In the genomic region with DNA sequence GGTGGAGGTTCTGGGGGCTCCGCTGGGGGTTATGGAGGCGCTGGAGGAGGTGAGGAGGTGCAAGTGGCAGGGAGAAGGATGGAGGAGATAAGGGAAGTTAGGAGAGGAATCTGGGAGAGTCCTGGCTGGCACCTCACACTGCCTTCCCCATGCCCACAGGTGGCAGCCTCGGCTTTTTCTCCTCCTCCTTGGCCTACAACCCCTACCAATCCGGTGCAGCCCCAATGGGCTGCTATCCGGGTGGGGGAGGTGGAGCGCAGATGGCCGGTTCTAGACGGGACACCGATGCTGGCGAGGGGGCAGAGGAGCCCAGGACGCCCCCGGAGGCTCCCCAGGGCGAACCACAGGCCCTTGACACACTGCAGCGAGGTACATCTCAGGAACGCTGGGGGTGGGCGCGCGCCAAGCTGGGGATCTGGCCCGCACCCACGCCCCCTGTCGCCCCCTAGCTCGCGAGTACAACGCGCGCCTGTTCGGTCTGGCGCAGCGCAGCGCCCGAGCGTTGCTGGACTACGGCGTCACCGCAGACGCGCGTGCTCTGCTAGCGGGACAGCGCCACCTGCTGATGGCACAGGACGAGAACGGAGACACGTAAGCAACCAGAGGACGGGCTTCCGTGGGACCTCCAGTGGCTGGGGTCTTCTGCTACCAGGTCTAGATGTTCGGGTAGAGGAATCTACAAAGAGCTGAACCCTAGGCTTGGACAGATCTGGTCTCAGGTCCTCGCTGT, we compare ENCODE assay signal across 8 mouse cellular contexts. TPM values are rescaled to one million over a fixed set of nuclear protein-coding genes. Genes with fewer than 3 reads are reported as not detected.
A peak's percentile ranks its signal among the peaks of the same experiment; 100 is the strongest.
DNase-seq lines count a peak whose midpoint lies in the region; ATAC-seq and TF ChIP-seq lines count a peak whose summit lies in the region.

No protein-coding gene starts in this region.

- no peaks in the 10 kb centered on the region for H3K9me3 ChIP-seq in embryonic facial prominence, embryonic 14.5 days (ENCODE audit: control insufficient read depth, low read length)
- H3K9me3 ChIP-seq in heart, embryonic 10.5 days: no peaks in the 10 kb centered on the region
- no peaks in the 10 kb centered on the region for H3K9me3 ChIP-seq in kidney, embryonic 14.5 days (ENCODE audit: control insufficient read depth, low read length)
- no peaks in the 10 kb centered on the region for H3K9me3 ChIP-seq in liver, embryonic 11.5 days (ENCODE audit: control insufficient read depth, low read length)
- H3K9me3 ChIP-seq in stomach, embryonic 14.5 days (ENCODE audit: control insufficient read depth, low read depth, low read length): no peaks in the 10 kb centered on the region

- TF ChIP-seq CTCF in bone marrow, adult 2 months (IDR thresholded peaks at IDR 0.05; ENCODE audit: control insufficient read depth, insufficient read depth, low read length): peak; percentile 100

- H3K27me3 ChIP-seq in embryonic facial prominence, embryonic 14.5 days (replicated peaks; ENCODE audit: control insufficient read depth, insufficient read depth, low read length): peaks cover 25% of the 10 kb centered on the region
- H3K27me3 ChIP-seq in heart, embryonic 10.5 days (ENCODE audit: insufficient read depth, poor library complexity, severe bottlenecking): peaks cover 80% of the 10 kb centered on the region
- H3K27me3 ChIP-seq in kidney, embryonic 14.5 days (ENCODE audit: control insufficient read depth, insufficient read depth, low read length): peaks cover 16% of the 10 kb centered on the region
- H3K27me3 ChIP-seq in liver, embryonic 11.5 days (replicated peaks; ENCODE audit: control insufficient read depth, insufficient read depth, low read length): peaks cover 27% of the 10 kb centered on the region
- H3K27me3 ChIP-seq in stomach, embryonic 14.5 days (ENCODE audit: control insufficient read depth, insufficient read depth, low read length): no peaks in the 10 kb centered on the region

- peaks cover 3% of the 10 kb centered on the region for H3K4me1 ChIP-seq in bone marrow, adult 2 months (ENCODE audit: control insufficient read depth, insufficient read depth, low read length)
- peaks cover 7% of the 10 kb centered on the region for H3K4me1 ChIP-seq in embryonic facial prominence, embryonic 14.5 days (ENCODE audit: control insufficient read depth, insufficient read depth, low read length)
- peaks cover 48% of the 10 kb centered on the region for H3K4me1 ChIP-seq in heart, embryonic 10.5 days
- H3K4me1 ChIP-seq in kidney, embryonic 14.5 days (ENCODE audit: control insufficient read depth, insufficient read depth, low read length): peaks cover 14% of the 10 kb centered on the region
- H3K4me1 ChIP-seq in liver, embryonic 11.5 days (replicated peaks; ENCODE audit: control insufficient read depth, insufficient read depth, low read length): peaks cover 21% of the 10 kb centered on the region
- peaks cover 15% of the 10 kb centered on the region; the same call in 1 of the 2 replicates for H3K4me1 ChIP-seq in stomach, embryonic 14.5 days (ENCODE audit: control insufficient read depth, insufficient read depth, low read length)

- peak; percentile 45 for ATAC-seq in embryonic facial prominence, embryonic 14.5 days (ENCODE audit: low read depth)
- ATAC-seq in kidney, embryonic 14.5 days (ENCODE audit: low FRiP score, low TSS enrichment): peak; percentile 12; the same call in 1 of the 2 replicates
- ATAC-seq in liver, embryonic 11.5 days (replicated peaks; ENCODE audit: low FRiP score): 0 out of 2 replicates have a peak, but pooled peaks have one; percentile 8
- 0 out of 2 replicates have a peak, but pooled peaks have one; percentile 5 for ATAC-seq in stomach, embryonic 14.5 days (ENCODE audit: insufficient number of reproducible peaks, insufficient read depth, low FRiP score, low read depth)

- TF ChIP-seq POLR2A in bone marrow, adult 2 months (IDR thresholded peaks at IDR 0.05; ENCODE audit: borderline replicate concordance, control insufficient read depth, low read depth, low read length): peak; percentile 47; the same call in 1 of the 2 replicates

- 5% methylated on average over 47 of the region's 47 CpGs for WGBS in bone marrow, adult 2 months
- under 1% methylated on average over 38 of the region's 47 CpGs for WGBS in embryonic facial prominence, embryonic 14.5 days
- 1% methylated on average over 47 of the region's 47 CpGs for WGBS in heart, embryonic 10.5 days
- 1% methylated on average over 45 of the region's 47 CpGs for WGBS in kidney, embryonic 14.5 days
- WGBS in liver, embryonic 11.5 days: 2% methylated on average over 47 of the region's 47 CpGs
- 3% methylated on average over 46 of the region's 47 CpGs for whole genome bisulfite sequencing in stomach, embryonic 14.5 days

- H3K36me3 ChIP-seq in embryonic facial prominence, embryonic 14.5 days (ENCODE audit: control insufficient read depth, insufficient read depth, low read length): peaks cover 29% of the 10 kb centered on the region
- H3K36me3 ChIP-seq in heart, embryonic 10.5 days: peaks cover 47% of the 10 kb centered on the region
- H3K36me3 ChIP-seq in kidney, embryonic 14.5 days (ENCODE audit: control insufficient read depth, insufficient read depth, low read length): peaks cover 10% of the 10 kb centered on the region
- H3K36me3 ChIP-seq in liver, embryonic 11.5 days (ENCODE audit: control insufficient read depth, insufficient read depth, low read length): peaks cover 13% of the 10 kb centered on the region
- H3K36me3 ChIP-seq in stomach, embryonic 14.5 days (ENCODE audit: control insufficient read depth, insufficient read depth, low read length): peaks cover 36% of the 10 kb centered on the region

- DNase-seq in A20 (ENCODE audit: low read depth, low spot score): peak; percentile 90
- peak; percentile 93 for DNase-seq in embryonic facial prominence, embryonic 14.5 days (ENCODE audit: low spot score)
- DNase-seq in heart, embryonic 10.5 days (ENCODE audit: low spot score): peak; percentile 93
- peak; percentile 83 for DNase-seq in liver, embryonic 11.5 days (ENCODE audit: low spot score)
- DNase-seq in naive thymus-derived CD4-positive, alpha-beta T cell, adult 2 months (ENCODE audit: low read depth): peak; percentile 91

- peak overlapping the region; percentile 75 for H3K4me2 ChIP-seq in embryonic facial prominence, embryonic 14.5 days (ENCODE audit: low read depth, low read length)
- peak overlapping the region; percentile 90 for H3K4me2 ChIP-seq in kidney, embryonic 14.5 days (replicated peaks; ENCODE audit: low read depth, low read length)
- H3K4me2 ChIP-seq in liver, embryonic 11.5 days: peak overlapping the region; percentile 95
- H3K4me2 ChIP-seq in stomach, embryonic 14.5 days (replicated peaks; ENCODE audit: low read depth, low read length): peak overlapping the region; percentile 66

- H3K9ac ChIP-seq in embryonic facial prominence, embryonic 14.5 days (ENCODE audit: low read depth, low read length): peak overlapping the region; percentile 60
- H3K9ac ChIP-seq in kidney, embryonic 14.5 days (ENCODE audit: low read depth, low read length): peak overlapping the region; percentile 58
- H3K9ac ChIP-seq in liver, embryonic 11.5 days (ENCODE audit: low read depth, low read length): peak overlapping the region; percentile 69
- peak overlapping the region; percentile 28; the same call in 1 of the 2 replicates for H3K9ac ChIP-seq in stomach, embryonic 14.5 days (replicated peaks; ENCODE audit: low read depth, low read length)

- no peak overlapping the region for H3K4me3 ChIP-seq in bone marrow, adult 2 months (replicated peaks; ENCODE audit: control insufficient read depth, low read depth, low read length)
- H3K4me3 ChIP-seq in embryonic facial prominence, embryonic 14.5 days (ENCODE audit: low read depth, low read length): peak overlapping the region; percentile 39
- H3K4me3 ChIP-seq in heart, embryonic 10.5 days: peak overlapping the region; percentile 59
- H3K4me3 ChIP-seq in kidney, embryonic 14.5 days (ENCODE audit: low read length): peak overlapping the region; percentile 41
- peak overlapping the region; percentile 52 for H3K4me3 ChIP-seq in liver, embryonic 11.5 days (ENCODE audit: low read depth, low read length)
- H3K4me3 ChIP-seq in stomach, embryonic 14.5 days (ENCODE audit: low read depth, low read length): peak overlapping the region; percentile 31

- H3K27ac ChIP-seq in bone marrow, adult 2 months (ENCODE audit: control insufficient read depth, insufficient read depth, low read depth, low read length, poor library complexity): no peak overlapping the region
- no peak overlapping the region for H3K27ac ChIP-seq in embryonic facial prominence, embryonic 14.5 days (replicated peaks; ENCODE audit: low read depth, low read length)
- H3K27ac ChIP-seq in heart, embryonic 10.5 days: peak overlapping the region; percentile 62; the same call in 1 of the 2 replicates
- no peak overlapping the region for H3K27ac ChIP-seq in kidney, embryonic 14.5 days (ENCODE audit: low read depth, low read length)
- H3K27ac ChIP-seq in liver, embryonic 11.5 days (ENCODE audit: low read depth, low read length): no peak overlapping the region
- no peak overlapping the region for H3K27ac ChIP-seq in stomach, embryonic 14.5 days (ENCODE audit: low read length)

RNA-seq across cellular contexts. Expression of a gene that starts 4.8 kb away (rescaled TPM):
- 10.3 and 24.3 TPM in 2 replicates for polyA plus RNA-seq in bone marrow, adult 2 months (2011; ENCODE audit: insufficient read depth, insufficient read length, low replicate concordance, missing spikeins)
- polyA plus RNA-seq in embryonic facial prominence, embryonic 14.5 days (2014; fragmentation: Nextera tagmentation; extraction: Ambion mirVana): 10.7 and 11.6 TPM in 2 replicates
- 5.9 and 7.2 TPM in 2 replicates for polyA plus RNA-seq in heart, embryonic 10.5 days (2016; fragmentation: Nextera tagmentation; extraction: Ambion mirVana)
- polyA plus RNA-seq in kidney, embryonic 14.5 days (2014; fragmentation: Nextera tagmentation; extraction: Ambion mirVana): 6.3 and 8.9 TPM in 2 replicates
- 6.0 and 6.6 TPM in 2 replicates for polyA plus RNA-seq in liver, embryonic 11.5 days (2014; fragmentation: Nextera tagmentation; extraction: Ambion mirVana)
- polyA plus RNA-seq in stomach, embryonic 14.5 days (2014; fragmentation: Nextera tagmentation; extraction: Ambion mirVana): 8.0 and 10.1 TPM in 2 replicates

RNA-seq across cellular contexts. Expression of a gene that starts 18.1 kb away (rescaled TPM):
- polyA plus RNA-seq in bone marrow, adult 2 months (2011; ENCODE audit: insufficient read depth, insufficient read length, low replicate concordance, missing spikeins): 1.1 and 4.8 TPM in 2 replicates
- 5.8 and 8.6 TPM in 2 replicates for polyA plus RNA-seq in embryonic facial prominence, embryonic 14.5 days (2014; fragmentation: Nextera tagmentation; extraction: Ambion mirVana)
- 6.9 and 10.1 TPM in 2 replicates for polyA plus RNA-seq in heart, embryonic 10.5 days (2016; fragmentation: Nextera tagmentation; extraction: Ambion mirVana)
- polyA plus RNA-seq in kidney, embryonic 14.5 days (2014; fragmentation: Nextera tagmentation; extraction: Ambion mirVana): 1.7 and 1.8 TPM in 2 replicates
- polyA plus RNA-seq in liver, embryonic 11.5 days (2014; fragmentation: Nextera tagmentation; extraction: Ambion mirVana): 11.9 and 12.4 TPM in 2 replicates
- polyA plus RNA-seq in stomach, embryonic 14.5 days (2014; fragmentation: Nextera tagmentation; extraction: Ambion mirVana): 41.9 and 44.3 TPM in 2 replicates

RNA-seq across cellular contexts. Expression of a gene that starts 19.1 kb away (rescaled TPM):
- polyA plus RNA-seq in bone marrow, adult 2 months (2011; ENCODE audit: insufficient read depth, insufficient read length, low replicate concordance, missing spikeins): 1.2 and 3.0 TPM in 2 replicates
- 13.8 and 14.7 TPM in 2 replicates for polyA plus RNA-seq in embryonic facial prominence, embryonic 14.5 days (2014; fragmentation: Nextera tagmentation; extraction: Ambion mirVana)
- polyA plus RNA-seq in heart, embryonic 10.5 days (2016; fragmentation: Nextera tagmentation; extraction: Ambion mirVana): 10.3 and 11.3 TPM in 2 replicates
- 14.2 and 18.2 TPM in 2 replicates for polyA plus RNA-seq in kidney, embryonic 14.5 days (2014; fragmentation: Nextera tagmentation; extraction: Ambion mirVana)
- polyA plus RNA-seq in liver, embryonic 11.5 days (2014; fragmentation: Nextera tagmentation; extraction: Ambion mirVana): 15.7 and 16.4 TPM in 2 replicates
- 13.7 and 16.1 TPM in 2 replicates for polyA plus RNA-seq in stomach, embryonic 14.5 days (2014; fragmentation: Nextera tagmentation; extraction: Ambion mirVana)

RNA-seq across cellular contexts. Expression of a gene that starts 29.6 kb away (rescaled TPM):
- 74.9 and 161 TPM in 2 replicates for polyA plus RNA-seq in bone marrow, adult 2 months (2011; ENCODE audit: insufficient read depth, insufficient read length, low replicate concordance, missing spikeins)
- 174 and 184 TPM in 2 replicates for polyA plus RNA-seq in embryonic facial prominence, embryonic 14.5 days (2014; fragmentation: Nextera tagmentation; extraction: Ambion mirVana)
- polyA plus RNA-seq in heart, embryonic 10.5 days (2016; fragmentation: Nextera tagmentation; extraction: Ambion mirVana): 146 and 153 TPM in 2 replicates
- polyA plus RNA-seq in kidney, embryonic 14.5 days (2014; fragmentation: Nextera tagmentation; extraction: Ambion mirVana): 164 and 165 TPM in 2 replicates
- polyA plus RNA-seq in liver, embryonic 11.5 days (2014; fragmentation: Nextera tagmentation; extraction: Ambion mirVana): 151 and 153 TPM in 2 replicates
- 151 and 169 TPM in 2 replicates for polyA plus RNA-seq in stomach, embryonic 14.5 days (2014; fragmentation: Nextera tagmentation; extraction: Ambion mirVana)

RNA-seq across cellular contexts. Expression of a gene that starts 32.0 kb away (rescaled TPM):
- polyA plus RNA-seq in bone marrow, adult 2 months (2011; ENCODE audit: insufficient read depth, insufficient read length, low replicate concordance, missing spikeins): 5.1 and 14.9 TPM in 2 replicates
- 3.7 and 4.6 TPM in 2 replicates for polyA plus RNA-seq in embryonic facial prominence, embryonic 14.5 days (2014; fragmentation: Nextera tagmentation; extraction: Ambion mirVana)
- 5.5 and 9.0 TPM in 2 replicates for polyA plus RNA-seq in heart, embryonic 10.5 days (2016; fragmentation: Nextera tagmentation; extraction: Ambion mirVana)
- polyA plus RNA-seq in kidney, embryonic 14.5 days (2014; fragmentation: Nextera tagmentation; extraction: Ambion mirVana): 7.9 and 10.8 TPM in 2 replicates
- 21.9 and 25.4 TPM in 2 replicates for polyA plus RNA-seq in liver, embryonic 11.5 days (2014; fragmentation: Nextera tagmentation; extraction: Ambion mirVana)
- polyA plus RNA-seq in stomach, embryonic 14.5 days (2014; fragmentation: Nextera tagmentation; extraction: Ambion mirVana): 10.8 and 11.4 TPM in 2 replicates
